Mouse (Mus musculus): ENCODE results near the gene Gadd45g.
A peak's percentile ranks its signal among the peaks of the same experiment; 100 is the strongest.
"Not testable (repeated sequence)": the region's sequence is repeated elsewhere in the genome, so short reads cannot be mapped to it uniquely, and the experiment has no call there.

The Gadd45g gene

DNA sequence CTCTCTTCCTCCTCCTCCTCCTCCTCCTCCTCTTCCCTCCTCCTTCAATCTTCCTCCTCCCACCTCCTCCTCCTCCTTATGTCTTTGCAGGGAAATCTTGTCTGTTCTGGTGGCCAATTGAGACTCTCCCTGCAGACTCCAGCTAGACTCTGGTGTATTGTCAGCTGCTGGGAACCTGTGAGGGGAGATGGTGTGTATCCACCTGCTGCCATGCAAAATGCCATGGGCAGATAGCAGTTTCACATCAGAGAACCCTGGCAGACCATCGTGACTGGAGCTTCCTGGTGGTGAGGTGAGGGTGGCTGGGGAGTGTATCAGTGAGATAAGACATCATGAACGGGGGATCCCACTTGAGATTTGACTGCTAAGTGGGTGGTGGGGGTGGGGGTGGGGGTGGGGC is 12.0 kb upstream of the Gadd45g start:
- no peak for DNase-seq

- DNase-seq = not testable (repeated sequence)
Observed at GRCm38 (mm10) chr13:51835208-51835607, 11.3 kb upstream of the Gadd45g start.

DNA sequence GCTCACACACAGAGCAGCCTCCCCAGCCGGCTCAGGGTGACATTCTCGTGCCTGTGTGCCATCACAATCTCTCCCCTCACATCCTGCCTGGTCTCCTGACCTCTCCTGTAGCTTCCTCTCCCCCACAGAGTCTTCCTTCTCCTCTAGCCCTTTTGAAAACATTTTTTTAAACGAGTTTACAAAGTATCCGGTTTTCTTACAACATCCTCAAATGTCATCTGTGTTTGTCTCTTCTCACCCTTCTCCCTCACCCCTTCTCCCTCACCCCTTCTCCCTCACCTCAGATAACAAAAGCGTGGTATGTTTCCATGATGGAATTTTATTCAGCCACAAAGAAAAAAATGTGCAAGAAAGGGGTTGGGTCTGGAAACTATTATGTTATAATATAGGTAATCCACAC is 9.1 kb upstream of the Gadd45g start:
- DNase-seq = no peak

DNA sequence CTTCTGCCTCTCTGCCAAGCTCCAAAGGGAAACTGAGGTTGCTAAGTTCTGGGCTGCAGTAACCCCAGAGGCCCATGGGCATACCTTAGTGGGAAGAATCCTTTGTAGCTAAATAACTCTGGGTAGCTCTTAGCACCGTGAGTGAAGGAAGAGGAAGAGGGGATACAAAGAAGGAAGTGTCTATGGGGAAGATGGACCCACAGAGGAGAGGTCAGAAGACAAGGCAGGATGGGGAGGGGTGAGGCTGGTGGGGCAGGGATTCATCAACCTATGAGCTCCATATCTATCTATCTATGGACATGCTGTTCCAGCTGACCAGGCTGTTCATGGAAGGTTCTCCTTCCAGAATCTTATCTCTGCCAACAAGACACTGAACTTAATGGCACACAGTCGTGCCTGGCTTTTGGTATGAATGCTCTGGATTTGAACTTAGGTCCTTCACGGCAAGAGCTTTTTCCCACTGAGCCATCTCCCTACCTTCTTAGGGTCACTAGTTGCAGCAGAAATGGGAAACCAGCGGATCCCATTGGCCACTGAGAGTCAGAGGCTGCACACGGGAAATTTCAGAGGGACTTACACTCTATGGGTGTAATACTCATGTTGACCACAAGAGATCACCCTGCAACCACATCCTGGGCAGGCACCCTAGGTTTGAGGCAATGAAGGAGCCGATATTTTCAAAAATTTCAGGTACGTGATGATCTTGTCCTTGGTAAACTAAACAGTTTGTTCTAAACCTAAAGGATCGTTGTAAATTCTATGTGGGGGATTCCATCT is 7.0 kb upstream of the Gadd45g start:
- DNase-seq = no peak

- no peak for DNase-seq
Observed at GRCm38 (mm10) chr13:51840702-51841101, 5.8 kb upstream of the Gadd45g start.

DNA sequence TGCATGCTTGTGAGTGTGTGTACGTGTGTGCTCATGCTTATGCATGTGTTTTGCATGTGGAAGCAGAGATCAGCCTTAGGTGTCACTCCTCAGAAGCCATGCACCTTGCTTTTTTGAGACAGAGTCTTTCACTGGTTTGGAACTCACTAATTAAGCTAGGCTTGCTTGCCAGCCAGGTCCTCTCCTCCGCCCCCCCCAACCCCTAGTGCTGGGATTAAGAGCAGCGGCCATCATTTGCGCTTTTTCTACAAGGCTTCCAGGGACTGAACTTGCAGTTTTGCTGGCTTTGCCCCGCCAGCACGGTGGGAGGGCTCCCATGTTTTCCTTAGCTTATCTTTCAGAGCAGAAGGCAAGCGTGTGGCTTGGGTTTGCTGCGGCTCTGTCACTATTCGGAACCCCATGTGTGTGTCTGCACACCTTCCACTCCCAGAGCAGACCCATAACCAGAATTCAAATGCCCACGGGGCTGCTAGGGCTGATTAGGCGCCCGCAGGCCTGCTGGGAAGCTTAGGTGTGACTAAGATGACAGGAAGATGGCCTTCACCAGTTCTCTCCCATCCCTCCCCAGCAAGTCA is 4.8 kb upstream of the Gadd45g start:
- DNase-seq = no peak

GRCm38 (mm10) chr13:51842191-51842590 is 4.3 kb upstream of the Gadd45g start:
- DNase-seq = no peak

- DNase-seq = no peak
Observed at GRCm38 (mm10) chr13:51842773-51843172, 3.7 kb upstream of the Gadd45g start.

DNA sequence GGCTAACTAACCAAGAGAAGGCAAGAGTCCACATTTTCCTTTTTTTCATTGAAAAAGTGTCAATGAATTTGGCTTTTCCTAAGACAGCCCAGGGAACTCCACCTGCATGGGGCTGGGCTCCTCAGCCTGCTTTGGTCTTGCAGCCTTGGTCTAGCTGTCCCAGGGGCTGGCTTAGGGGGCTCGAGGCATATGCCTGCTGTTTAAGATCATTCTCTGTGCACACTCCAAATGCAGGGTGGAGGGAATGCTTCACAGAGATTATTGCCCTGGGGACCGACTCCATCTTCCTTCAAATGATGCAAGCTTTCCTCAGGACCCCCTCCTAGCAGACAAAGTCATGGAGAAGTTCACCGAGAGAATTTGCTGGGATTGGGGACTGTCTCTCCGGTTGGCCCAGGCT is 3.2 kb upstream of the Gadd45g start:
- no peak for DNase-seq

DNA sequence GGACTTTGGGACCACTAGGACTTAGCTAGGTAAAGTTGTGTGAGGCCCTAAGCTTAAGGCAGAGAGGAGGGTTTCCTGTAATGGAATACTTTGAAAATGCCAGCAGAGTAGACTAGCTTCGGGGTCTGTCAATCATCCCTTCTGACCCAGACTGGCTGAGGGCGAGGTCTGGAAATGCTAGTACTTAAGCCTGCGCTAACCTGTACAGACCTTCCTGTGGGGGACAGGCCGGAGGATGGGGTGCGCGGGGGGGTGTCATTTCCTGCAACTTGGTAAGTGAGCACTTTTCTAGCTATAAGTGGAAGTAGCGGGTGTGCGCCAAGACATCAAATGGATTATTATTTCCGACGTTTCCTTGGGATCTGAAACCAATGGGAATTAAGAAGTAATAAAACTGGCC is 2.4 kb upstream of the Gadd45g start:
- DNase-seq = no peak

GRCm38 (mm10) chr13:51844661-51845060 is 1.8 kb upstream of the Gadd45g start:
- peak; percentile 39 for DNase-seq

DNA sequence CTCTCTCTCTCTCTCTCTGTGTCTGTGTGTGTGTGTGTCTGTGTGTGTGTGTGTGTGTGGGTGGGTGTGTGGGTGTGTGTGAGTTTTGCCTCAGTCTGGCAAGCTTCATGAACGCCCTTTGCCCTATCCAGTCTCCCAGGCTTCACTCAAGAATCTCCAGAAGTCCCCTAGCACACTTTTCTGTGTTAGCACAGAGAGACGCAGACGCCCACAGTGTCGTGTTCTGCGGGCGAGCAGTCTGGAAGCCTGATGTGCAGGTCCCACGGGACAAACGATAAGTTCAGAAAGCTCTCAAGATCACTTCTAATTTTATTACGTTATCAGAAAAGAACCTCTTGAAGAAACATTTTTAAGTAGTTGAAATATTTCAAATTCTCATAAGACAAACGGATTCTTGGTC is 1.4 kb upstream of the Gadd45g start:
- DNase-seq = peak; percentile 36

DNA sequence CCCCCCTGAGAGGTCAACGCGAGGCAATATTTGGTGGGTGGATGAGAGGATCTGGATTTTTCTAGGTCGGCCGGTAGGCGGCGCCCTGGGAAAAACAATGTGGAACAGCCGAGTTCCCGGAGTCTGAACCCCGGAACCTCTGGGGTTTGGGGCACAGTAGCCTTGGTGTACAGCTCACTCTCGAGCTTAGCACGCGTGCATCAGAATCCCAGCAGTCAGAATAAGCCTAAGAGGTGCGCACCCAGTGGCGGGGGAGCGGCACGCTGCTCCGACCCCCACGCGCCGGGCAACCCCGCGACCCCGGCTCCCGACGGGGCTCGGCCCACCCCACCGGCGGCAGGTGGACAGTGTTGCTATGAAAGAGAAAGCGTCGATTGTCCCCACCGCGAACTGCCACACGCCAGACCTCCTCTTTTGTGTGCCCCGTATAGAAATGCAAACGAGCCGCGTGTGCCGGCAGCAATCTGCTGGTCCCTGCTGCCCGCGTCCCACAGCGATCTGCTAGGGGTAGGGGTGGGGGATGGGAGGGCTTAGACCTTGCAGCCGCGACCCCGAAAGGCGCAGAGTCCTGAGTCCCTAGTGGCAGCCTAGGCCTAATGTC is 787 bp upstream of the Gadd45g start:
- peak; percentile 78 for DNase-seq

DNA sequence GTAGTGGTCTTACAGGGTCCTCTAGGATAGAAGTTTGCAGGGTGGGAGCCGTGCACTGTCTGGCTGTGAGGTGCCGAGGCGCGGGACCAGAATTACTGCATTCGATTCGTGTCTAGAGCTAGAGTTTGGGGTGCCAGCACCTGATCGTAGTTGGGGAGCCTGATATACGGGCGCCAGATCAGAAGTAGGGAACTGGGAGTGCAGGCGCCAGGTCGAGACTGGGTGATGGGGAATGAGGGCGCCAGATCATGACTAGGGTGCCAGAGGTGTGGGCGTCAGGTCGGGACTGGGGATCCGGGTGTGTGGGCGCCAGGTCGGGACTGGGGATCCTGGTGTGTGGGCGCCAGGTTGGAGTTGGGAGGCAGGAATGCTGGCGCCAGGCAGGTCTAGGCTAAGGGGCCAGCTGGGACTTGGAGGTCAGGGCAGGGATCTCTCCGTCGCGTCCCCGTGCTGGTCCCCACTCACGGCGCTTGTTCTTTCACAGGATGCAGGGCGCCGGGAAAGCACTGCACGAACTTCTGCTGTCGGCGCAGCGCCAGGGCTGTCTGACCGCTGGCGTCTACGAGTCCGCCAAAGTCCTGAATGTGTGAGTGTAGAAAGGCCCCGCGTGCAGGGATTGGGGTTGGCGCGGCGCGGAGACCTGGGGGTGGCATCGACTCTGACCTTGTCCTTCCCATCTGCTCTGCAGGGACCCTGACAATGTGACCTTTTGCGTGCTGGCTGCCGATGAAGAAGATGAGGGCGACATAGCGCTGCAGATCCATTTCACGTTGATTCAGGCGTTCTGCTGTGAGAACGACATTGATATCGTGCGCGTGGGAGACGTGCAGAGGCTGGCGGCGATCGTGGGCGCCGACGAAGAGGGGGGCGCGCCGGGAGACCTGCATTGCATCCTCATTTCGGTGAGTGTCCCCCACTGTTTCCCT is 653 bp downstream of the Gadd45g start:
- peak; percentile 72 for DNase-seq

DNA sequence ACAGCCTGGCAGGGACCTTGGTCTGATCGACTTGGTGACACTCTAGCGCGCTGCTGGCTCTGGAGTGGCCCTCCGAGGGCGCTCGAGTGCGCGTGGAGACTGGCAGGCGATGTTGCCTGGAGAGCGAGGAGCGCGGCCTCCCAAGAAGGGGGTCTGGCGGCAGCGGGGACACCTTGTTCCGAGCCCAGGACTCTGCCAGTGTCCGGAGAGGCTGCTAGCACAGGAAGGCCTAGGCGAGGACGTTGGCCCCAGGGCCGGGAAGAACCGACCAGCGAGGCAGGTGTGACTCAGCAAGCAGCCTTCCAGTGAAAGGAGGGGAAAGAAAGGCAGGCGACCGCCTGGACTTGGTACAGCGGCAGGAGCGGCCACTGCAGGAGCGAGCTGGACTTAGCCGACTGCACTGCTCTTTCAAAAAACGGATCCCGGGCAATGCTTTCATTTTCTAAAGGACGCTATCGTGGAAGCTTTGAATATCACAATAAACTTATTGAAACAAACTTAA is 1.6 kb downstream of the Gadd45g start:
- peak; percentile 83 for DNase-seq

GRCm38 (mm10) chr13:51848481-51849240 is 2.2 kb downstream of the Gadd45g start:
- peak; percentile 61 for DNase-seq

DNA sequence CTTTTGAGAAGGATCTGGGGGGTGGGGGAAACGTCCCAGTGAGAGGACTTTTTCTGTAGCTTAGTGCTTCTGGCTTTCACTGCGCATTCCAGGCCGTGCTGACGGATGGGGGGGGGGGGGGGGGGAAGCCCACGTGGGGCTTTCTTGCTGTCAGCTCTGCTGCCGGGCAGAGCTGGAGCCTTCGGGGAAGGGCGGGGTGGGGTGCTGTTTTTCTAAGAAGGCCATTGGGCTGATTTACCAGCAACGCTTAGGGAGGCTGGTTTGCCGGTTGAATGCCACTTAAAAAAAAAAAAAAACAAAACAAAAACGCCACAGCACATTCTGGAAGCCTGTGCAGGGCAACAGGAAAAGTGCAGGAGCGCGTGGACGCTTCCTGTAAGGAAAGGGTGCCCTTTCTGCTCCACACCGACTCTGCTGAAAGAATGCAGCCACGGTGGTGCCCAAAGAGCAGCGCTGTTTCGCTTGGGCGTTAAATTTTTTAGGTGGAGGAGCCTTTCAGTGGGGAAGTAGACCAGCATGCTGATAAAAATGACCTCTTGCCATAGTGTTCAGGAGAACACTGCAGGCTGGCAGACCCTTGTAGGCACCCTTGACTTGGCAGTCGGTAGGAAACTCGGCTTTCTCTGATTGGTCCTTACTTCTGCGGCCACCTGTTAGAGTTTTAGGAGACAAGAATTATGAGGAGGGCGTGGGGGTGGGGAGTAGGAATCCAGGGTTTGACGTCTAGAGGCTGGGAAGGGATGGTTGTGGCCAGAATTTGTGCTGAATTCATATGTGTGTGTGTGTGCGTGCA is 3.0 kb downstream of the Gadd45g start:
- no peak for DNase-seq

- no peak for DNase-seq
Observed at GRCm38 (mm10) chr13:51850565-51850964, 4.1 kb downstream of the Gadd45g start.

DNA sequence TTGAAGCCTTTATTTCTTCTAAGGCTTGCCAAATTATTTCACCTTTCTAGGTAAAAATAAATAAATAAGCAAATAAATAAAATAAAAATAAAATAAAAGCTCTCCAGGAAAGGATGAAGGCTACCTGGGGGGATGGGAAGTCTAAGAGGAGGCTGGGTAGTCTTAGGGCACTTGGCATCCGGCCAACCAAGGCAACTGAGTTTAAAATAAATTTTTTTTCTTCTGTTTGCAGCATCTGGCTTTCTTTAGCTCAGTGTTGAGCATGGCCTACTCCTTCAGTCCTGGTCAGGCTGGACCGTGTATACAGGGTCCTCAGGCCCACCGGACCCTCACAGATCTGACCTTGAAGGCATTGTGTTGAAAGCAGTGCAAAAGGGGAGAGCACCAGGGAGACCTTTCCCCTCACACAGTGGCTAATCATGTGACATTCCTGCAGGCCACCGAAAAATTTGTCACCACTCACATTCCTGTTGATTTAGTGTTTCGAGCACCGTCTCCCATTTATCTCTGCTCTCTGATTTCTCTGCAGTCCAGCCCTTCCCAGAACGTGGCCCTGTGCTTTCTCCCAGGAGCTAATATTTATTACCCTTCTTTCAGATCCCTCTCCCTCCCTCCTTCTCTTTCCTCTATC is 6.2 kb downstream of the Gadd45g start:
- no peak for DNase-seq

DNA sequence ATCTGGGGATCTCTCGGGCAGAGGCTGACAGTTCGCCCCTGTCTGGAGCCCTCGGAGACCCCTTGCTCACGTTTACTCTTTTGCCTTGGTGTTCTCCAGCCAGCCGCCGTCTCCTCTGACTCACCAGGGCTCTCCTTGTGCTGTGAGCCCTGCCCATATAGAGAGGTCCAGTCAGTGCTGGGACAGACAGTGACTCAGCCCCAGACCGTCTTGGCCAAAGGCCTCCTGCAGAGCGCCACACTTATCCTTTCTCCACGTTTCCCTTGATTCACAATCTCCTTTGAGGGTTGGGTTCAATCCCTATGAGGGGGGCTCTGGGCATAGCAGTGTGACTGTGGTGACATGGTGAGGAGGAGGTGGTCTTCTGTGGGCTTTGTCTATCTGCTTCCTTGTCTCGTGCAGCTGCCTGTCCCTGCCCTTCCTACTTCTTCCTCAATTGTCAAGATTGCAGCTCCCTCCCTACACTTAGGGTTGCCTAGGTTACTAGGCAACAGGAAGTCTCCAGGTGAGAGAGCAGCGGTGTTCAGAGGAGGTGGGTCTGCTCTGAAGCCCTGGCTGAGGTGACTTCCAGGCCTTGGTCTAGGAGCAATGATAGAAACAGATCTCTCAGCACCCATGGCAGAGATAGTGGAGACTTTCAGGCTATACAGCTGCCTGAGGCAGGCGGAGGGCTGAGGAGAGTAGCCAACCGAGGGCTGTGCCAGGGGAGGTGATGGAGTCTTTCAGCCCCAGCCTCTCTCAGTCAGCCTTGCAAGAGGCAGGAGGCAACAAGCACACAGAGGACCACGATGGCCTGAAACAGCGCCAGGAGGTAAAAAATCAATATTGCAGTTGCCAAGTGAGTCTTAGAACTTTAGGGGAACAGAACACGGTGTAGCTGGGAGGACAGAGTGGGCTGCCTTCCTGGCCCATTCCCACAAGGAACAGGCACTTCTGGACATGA is 7.1 kb downstream of the Gadd45g start:
- no peak for DNase-seq
